Mouse (Mus musculus) adrenal gland, postnatal 25 days (tissue): ENCODE data around the gene Ttc28. TPM values are rescaled to one million over a fixed set of nuclear protein-coding genes. Genes with fewer than 3 reads are reported as not detected.
"Not testable (repeated sequence)": the region's sequence is repeated elsewhere in the genome, so short reads cannot be mapped to it uniquely, and the experiment has no call there.

ENCODE experiments used
- DNase-seq: peaks from one replicate; pipeline ENCODE4 v3.0.0; 2021; ENCODE audit warnings: mixed read lengths
- total RNA-seq: library from RNA; stranded (reverse); gene quantifications from 2 replicates; pipeline ENCODE4 v1.2.3, GENCODE M21; 2021

Gene Ttc28
- total RNA-seq, 1 experiment from 2014 or later = 22.9 TPM

- DNase-seq = no peak
These were observed 363.9 kb downstream of the Ttc28 start for GRCm38 (mm10) chr5:111243447-111244040.

DNA sequence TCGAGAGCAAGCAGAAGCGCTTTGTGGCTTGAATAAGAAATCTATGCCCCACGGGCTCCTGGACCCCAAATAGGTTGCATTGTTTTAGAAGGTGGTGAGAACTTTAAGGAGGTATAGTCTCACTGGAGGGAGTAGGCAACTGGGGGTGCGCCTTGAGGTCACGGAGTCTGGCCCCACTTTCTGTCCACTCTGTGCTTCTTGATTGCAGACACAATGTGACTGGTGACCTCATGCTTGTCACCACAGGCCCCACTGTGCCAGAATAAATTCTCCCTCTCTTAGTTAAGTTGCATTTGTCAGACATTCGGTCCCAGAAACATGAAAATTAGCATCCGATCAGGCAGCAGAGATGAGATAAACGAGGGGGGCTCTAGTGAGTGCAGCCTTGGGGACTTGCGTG lies 364.5 kb downstream of the Ttc28 start:
- DNase-seq = no peak

DNA sequence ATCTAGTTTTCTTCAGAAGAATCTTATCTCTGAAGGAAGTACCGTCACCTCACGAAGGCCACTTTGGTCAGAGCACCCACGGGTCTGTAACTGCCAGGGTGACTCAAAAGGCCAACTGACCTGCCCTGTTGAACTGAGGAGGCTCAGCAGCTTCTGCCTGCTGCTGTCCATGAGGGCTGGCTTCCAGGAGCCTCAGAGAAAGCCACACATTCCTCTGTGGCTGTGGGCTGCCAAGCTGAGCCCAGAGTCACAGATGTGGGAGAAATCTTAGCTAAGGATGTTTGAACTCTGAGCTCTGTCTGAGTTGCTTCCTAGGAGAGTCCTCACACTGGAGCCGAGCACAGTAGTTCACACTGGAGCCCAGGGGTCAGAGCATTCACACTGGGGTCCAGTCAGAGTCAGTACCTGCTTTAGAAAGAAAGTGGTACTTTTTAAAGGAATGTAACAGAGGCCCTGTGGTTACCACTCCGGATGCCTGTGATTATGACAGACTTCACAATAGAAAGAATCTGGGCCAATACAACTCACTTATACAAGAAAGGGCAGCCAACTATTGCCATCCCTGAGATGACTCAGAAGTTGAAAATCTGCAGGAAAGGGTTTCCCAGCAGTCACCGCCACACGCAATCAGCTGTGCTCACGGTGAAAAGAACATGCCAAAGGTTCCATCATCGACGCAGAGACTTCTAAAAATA lies 368.1 kb downstream of the Ttc28 start:
- peak; percentile 26 for DNase-seq

DNA sequence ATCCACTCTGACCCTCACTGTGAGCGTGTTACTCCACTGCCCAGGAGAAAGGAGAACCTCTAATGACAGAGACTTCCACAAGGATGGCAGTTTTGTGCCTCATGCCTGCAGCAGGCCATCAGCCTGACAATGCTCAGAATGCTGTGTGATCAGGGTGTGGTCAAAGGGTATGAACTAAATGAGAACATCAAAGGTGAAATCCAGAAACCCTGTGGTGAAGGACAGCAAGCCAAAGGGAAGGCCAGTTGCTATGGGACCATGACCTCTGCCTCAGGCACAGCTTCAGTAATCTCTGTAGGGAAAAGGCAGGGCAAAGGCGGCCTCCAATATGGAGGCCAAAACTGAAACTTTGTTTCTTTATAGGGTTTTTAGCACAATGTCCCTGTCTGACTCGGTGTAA lies 372.5 kb downstream of the Ttc28 start:
- DNase-seq = no peak

DNA sequence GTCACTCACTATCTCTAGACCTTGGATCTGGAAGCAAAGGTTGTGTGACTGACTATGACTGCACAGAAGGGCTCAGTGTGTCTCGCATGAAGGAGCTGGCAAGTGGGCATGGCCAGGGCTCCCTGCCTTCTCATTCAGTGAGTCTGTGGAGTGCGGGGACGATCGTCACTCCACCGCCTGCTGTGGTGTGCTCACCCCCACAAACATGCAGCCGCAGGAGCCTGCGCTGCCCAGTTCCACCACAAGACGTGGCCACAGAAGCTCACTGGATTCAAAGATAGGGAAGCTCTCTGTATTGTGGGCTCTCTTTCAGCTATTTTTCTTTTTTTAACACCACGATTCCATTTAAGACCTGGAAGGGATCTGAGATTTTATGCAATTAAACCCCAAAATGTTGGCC lies 374.8 kb downstream of the Ttc28 start:
- DNase-seq = no peak

- DNase-seq = peak; percentile 63
These were observed 375.2 kb downstream of the Ttc28 start for GRCm38 (mm10) chr5:111254781-111255180.

DNA sequence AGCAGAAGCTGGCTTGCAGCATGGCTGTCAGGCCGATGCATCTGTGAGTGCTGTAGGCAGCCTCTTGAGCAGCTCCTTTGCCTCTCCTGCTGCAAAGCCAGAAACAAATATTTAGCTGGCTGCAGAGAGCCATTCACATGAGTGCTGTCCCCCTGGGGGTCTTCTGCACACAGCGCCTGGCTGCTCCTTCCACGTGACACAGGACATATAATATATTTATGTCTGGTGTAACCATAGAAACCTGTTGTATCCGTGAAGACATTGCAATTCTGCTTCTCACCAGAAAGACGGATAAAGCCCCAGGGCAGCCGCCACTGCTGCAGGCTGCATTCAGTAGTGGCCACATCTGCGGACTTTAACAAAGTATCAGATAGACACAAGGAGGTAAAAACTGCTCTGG lies 376.6 kb downstream of the Ttc28 start:
- DNase-seq = no peak

- DNase-seq = peak; percentile 80
These were observed 377.5 kb downstream of the Ttc28 start for GRCm38 (mm10) chr5:111257127-111257526.

- not testable (repeated sequence) for DNase-seq
These were observed 381.6 kb downstream of the Ttc28 start for GRCm38 (mm10) chr5:111261162-111261561.

GRCm38 (mm10) chr5:111261733-111262573 lies 382.4 kb downstream of the Ttc28 start:
- DNase-seq = no peak

GRCm38 (mm10) chr5:111262574-111263239 lies 383.1 kb downstream of the Ttc28 start:
- DNase-seq = no peak

- no peak for DNase-seq
These were observed 383.8 kb downstream of the Ttc28 start for GRCm38 (mm10) chr5:111263370-111263769.

DNA sequence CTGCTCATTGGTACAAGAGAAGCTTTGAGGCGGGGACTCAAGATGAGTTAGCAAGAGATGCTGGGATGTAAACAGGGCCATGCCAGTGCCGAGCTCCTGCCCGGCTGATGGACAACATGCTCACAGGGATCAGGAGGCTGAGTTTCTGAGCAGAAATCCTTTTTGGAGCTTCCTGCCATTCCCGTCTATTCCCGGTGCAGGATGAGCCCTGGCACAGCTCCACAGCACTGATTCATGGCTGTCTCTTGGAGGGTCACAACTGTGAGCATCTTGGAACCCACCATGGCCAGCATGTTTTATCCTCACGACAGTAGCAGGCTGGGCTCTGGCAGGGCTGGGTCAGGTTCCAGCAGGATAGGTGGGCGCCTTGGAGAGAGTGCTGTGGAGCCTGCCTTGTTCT lies 384.9 kb downstream of the Ttc28 start:
- no peak for DNase-seq

DNA sequence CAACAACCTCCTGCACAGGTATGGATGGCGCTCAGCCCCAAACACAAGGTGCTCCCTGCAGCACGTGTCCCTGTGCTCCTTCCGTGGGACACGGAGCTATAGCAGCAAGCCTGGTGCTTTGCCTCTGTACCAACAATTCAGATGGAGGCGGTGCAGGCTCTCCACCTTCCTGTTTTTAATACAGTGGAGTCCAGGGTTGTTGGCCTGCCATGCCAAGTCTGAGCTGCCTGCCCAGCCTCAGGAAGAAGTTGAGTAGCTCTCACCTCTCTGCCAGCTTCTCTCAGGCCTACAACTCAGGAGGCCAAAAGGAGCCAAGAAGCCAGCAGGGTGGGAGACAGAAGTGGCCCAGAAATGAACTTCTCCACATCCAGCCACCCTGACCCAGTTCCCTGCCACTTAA lies 387.1 kb downstream of the Ttc28 start:
- no peak for DNase-seq

DNA sequence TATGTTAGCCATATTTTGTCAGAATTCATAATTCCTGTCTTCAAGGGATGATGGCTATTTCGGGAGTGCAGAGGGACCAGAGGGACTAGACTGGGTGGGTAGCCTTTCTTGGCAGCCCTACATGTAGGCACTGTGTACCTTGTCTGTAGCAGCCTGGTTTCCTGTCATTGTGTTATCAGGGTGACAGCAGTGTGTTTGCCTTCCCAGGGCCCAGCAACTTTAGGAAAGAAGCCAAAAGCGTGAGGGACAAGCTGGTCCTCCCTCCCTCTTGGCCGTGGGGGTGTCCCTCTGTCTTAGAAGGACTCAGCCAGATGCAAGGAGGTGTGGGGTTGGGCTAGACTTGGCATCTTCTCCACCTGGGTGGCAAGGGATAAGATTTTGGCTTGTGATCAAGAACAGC lies 387.5 kb downstream of the Ttc28 start:
- no peak for DNase-seq

DNA sequence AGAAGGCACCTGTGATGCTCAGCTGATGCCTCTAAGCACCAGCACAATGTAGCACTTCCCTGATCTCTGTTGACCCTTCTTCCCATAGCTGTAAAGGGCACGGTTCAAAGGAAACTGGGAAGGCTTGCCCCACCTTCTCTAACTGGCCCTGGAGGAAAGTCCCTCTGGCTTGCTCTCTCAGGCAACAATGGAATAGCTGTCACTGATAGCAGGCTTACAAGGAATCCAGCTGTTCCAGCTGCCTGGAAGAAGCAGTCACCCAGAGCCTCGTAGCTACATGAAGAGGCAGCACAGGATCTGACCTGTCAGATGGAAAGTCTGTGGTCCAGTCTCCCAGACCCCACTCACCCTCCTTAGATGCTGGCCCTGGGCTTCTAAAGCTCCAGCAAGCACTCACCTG lies 389.2 kb downstream of the Ttc28 start:
- DNase-seq = no peak

DNA sequence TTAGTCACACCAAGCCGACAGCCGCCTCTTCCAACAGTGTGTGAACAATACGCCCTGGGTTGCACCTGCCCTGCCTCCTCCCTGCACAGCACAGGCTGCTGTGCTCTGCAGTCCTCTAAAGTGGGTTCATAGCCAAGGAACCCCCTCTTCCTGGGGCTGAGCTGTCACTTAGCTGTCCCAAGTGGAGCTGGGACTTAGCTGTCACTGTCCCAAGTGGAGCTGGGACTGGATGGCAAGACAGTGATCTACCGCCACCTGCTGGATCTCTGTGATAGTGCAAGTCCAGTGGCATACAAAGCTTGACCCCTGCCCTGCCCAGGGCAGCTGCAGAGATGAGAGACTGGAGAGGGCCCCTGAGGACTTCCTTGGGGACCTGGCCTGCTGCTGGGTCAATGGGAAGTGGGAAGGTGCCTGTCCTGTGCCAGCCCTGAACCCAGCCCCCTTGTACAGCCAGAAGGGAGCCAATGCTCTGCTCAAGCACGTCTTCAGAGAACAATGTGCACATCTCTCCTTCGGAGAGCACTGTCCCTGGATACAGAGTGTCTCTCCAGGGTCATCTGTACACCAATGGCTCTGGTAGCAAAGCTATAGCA lies 390.1 kb downstream of the Ttc28 start:
- peak; percentile 74 for DNase-seq

- no peak for DNase-seq
These were observed 390.8 kb downstream of the Ttc28 start for GRCm38 (mm10) chr5:111270246-111271002.

- peak; percentile 87 for DNase-seq
These were observed 394.0 kb downstream of the Ttc28 start for GRCm38 (mm10) chr5:111273589-111273988.

GRCm38 (mm10) chr5:111274948-111275347 lies 395.3 kb downstream of the Ttc28 start:
- no peak for DNase-seq

DNA sequence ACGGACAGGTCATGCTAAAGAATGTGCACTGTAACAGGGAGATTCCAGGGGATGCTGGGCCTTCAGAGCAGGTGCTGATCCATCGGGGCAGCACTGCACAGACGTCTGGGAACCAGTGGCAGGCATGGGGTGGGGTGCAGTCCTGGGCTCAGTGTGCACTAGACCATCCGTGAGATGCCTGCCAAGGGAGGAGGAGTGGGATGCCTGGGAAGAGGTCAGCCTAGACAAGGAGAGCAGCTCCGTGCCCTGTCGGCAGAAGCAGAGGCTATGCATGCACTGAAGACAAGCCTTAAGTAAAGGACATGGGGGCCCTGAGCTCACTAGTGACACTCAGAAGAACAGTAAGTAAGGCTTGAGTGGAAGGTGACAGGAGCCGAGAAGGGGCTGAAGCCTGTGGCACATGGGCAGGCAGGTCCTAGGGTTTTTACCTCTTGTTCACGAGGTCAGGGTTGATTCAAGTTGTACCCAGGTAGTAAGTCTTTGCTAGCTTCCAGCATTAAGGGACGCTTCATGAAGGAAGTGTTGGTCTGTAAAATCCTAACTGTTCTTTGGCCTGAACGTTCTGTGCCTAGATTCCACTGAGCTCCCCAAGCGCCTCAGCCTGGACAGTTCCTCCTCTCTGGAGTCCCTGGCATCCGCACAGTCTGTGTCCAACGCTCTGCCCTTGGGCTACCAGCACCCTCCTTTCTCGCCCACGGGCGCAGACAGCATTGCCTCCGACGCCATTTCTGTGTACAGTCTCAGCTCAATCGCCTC lies 405.0 kb downstream of the Ttc28 start:
- no peak for DNase-seq
